Comparison of ENCODE assay signal across 8 mouse cellular contexts in the genomic region with DNA sequence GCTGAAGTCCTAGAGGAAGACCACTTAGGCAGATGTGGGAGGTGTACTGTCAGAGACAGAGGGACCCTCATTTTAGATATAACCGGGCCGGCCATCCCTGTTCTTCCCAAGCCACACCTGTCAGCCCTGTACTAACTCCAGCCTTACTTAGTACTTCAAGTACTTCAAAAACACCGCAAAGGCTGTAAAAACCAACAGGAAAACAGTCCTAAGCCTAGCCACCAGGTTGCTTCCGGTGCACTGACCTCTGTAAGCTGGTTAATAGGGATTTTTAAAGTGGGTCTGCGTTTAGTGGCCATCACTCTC. TPM values are rescaled to one million over a fixed set of nuclear protein-coding genes. Genes with fewer than 3 reads are reported as not detected.
DNase-seq lines count a peak whose midpoint lies in the region; ATAC-seq and TF ChIP-seq lines count a peak whose summit lies in the region.

No protein-coding gene starts in this region.

- H3K27ac ChIP-seq in cerebellum, adult 2 months (ENCODE audit: insufficient read depth, low read length): peak overlapping the region; percentile 99
- no peak overlapping the region for H3K27ac ChIP-seq in thymus, adult 2 months (ENCODE audit: control insufficient read depth, insufficient read depth, low read length)
- no peak overlapping the region for H3K27ac ChIP-seq in limb, embryonic 13.5 days
- H3K27ac ChIP-seq in olfactory bulb, adult 2 months (ENCODE audit: insufficient read depth, low read depth, low read length): no peak overlapping the region

- no peaks in the 10 kb centered on the region for H3K27me3 ChIP-seq in cerebellum, adult 2 months (ENCODE audit: control insufficient read depth, insufficient read depth, low read length)
- no peaks in the 10 kb centered on the region for H3K27me3 ChIP-seq in thymus, adult 2 months (ENCODE audit: control insufficient read depth, insufficient read depth, low read length)
- no peaks in the 10 kb centered on the region for H3K27me3 ChIP-seq in limb, embryonic 13.5 days

- H3K4me2 ChIP-seq in limb, embryonic 13.5 days (replicated peaks): peak overlapping the region; percentile 81

- TF ChIP-seq POLR2A in cerebellum, adult 2 months (IDR thresholded peaks at IDR 0.05; ENCODE audit: borderline replicate concordance, insufficient read depth, low read length): no peak
- no peak for TF ChIP-seq POLR2A in thymus, adult 2 months (IDR thresholded peaks at IDR 0.05; ENCODE audit: control insufficient read depth, extremely low read depth, insufficient read depth, low read length, poor library complexity)
- TF ChIP-seq POLR2A in olfactory bulb, adult 2 months (IDR thresholded peaks at IDR 0.05; ENCODE audit: insufficient read depth, low read depth, low read length): no peak

- DNase-seq in cerebellum, adult 2 months: peak in 1 of 2 experiments; percentile 53
- no peak for DNase-seq in cerebellum, adult 8-10 months
- DNase-seq in thymus, adult 2 months: no peak
- DNase-seq in thymus, postnatal 4 days: no peak
- no peak for DNase-seq in cerebellum, adult 11-12 months
- DNase-seq in thymus, adult 18-20 months: no peak

- H3K36me3 ChIP-seq in thymus, adult 2 months (ENCODE audit: control insufficient read depth, insufficient read depth, low read length): peaks cover 7% of the 10 kb centered on the region
- peaks cover 37% of the 10 kb centered on the region for H3K36me3 ChIP-seq in limb, embryonic 13.5 days

- TF ChIP-seq CTCF in cerebellum, adult 2 months (IDR thresholded peaks at IDR 0.05; ENCODE audit: borderline replicate concordance, insufficient read depth, low read depth, low read length): no peak
- no peak for TF ChIP-seq CTCF in thymus, adult 2 months (IDR thresholded peaks at IDR 0.05; ENCODE audit: borderline replicate concordance, control insufficient read depth, extremely low read depth, insufficient read depth, low read length, poor library complexity)
- no peak for TF ChIP-seq CTCF in olfactory bulb, adult 2 months (IDR thresholded peaks at IDR 0.05; ENCODE audit: insufficient read depth, low read depth, low read length)

- peak overlapping the region; percentile 90 for H3K9ac ChIP-seq in limb, embryonic 13.5 days

- H3K9me3 ChIP-seq in limb, embryonic 13.5 days: no peaks in the 10 kb centered on the region

- H3K4me1 ChIP-seq in cerebellum, adult 2 months (ENCODE audit: control insufficient read depth, insufficient read depth, low read length): peaks cover 3% of the 10 kb centered on the region
- H3K4me1 ChIP-seq in thymus, adult 2 months (replicated peaks; ENCODE audit: control insufficient read depth, insufficient read depth, low read length): peaks cover 10% of the 10 kb centered on the region
- H3K4me1 ChIP-seq in limb, embryonic 13.5 days: peaks cover 14% of the 10 kb centered on the region
- peaks cover 2% of the 10 kb centered on the region; the same call in 1 of the 2 replicates for H3K4me1 ChIP-seq in olfactory bulb, adult 2 months (ENCODE audit: control insufficient read depth, insufficient read depth, low read length)

- 0 out of 2 replicates have a peak, but pooled peaks have one; percentile 11 for ATAC-seq in limb, embryonic 13.5 days (ENCODE audit: low FRiP score, low read depth)

- peak overlapping the region; percentile 92 for H3K4me3 ChIP-seq in cerebellum, adult 2 months (replicated peaks; ENCODE audit: insufficient read depth, low read depth, low read length)
- H3K4me3 ChIP-seq in thymus, adult 2 months (ENCODE audit: control insufficient read depth, insufficient read depth, low read length): peak overlapping the region; percentile 83
- peak overlapping the region; percentile 84 for H3K4me3 ChIP-seq in limb, embryonic 13.5 days
- peak overlapping the region; percentile 76 for H3K4me3 ChIP-seq in olfactory bulb, adult 2 months (ENCODE audit: insufficient read depth, low read depth, low read length)

- WGBS in cerebellum, adult 2 months: 18% methylated on average over 5 of the region's 5 CpGs
- 14% methylated on average over 5 of the region's 5 CpGs for WGBS in thymus, adult 2 months
- 31% methylated on average over 5 of the region's 5 CpGs for WGBS in limb, embryonic 13.5 days
- WGBS in olfactory bulb, adult 2 months: 41% methylated on average over 5 of the region's 5 CpGs

RNA-seq across cellular contexts. Expression of a gene that starts 11.1 kb away (rescaled TPM):
- 167 and 177 TPM in 2 replicates for polyA plus RNA-seq in cerebellum, adult 2 months (2012; rRNA removed)
- polyA plus RNA-seq in thymus, adult 2 months (2012; rRNA removed): 181 and 216 TPM in 2 replicates
- 256 and 259 TPM in 2 replicates for polyA plus RNA-seq in limb, embryonic 13.5 days (2015; fragmentation: Nextera tagmentation; extraction: Ambion mirVana)
- polyA plus RNA-seq in olfactory bulb, adult 2 months (2012; ENCODE audit: insufficient read depth, insufficient read length, low replicate concordance, missing spikeins): 205 TPM in 1 of 2 replicates, not detected in the other
